ENCODE assay signal across 12 mouse cellular contexts in genomic region chr3:143947079-143947937, GRCm38 (mm10).
A peak's percentile ranks its signal among the peaks of the same experiment; 100 is the strongest.
DNase-seq lines count a peak whose midpoint lies in the region; ATAC-seq and TF ChIP-seq lines count a peak whose summit lies in the region.
"Had no signal": no experiment of that assay in that cellular context is flagged by ENCODE, and none has a peak within 500 bp of the region (broad histone marks: within the 10 kb centered on the region; RNA-seq: fewer than 3 reads in every experiment).

No protein-coding gene starts in this region.

- no peak overlapping the region for H3K9ac ChIP-seq in kidney, postnatal 0 days (ENCODE audit: low read depth, low read length)
- H3K9ac ChIP-seq in hindbrain, embryonic 13.5 days: no peak overlapping the region
- no peak overlapping the region for H3K9ac ChIP-seq in neural tube, embryonic 13.5 days
- H3K9ac ChIP-seq: liver, embryonic 15.5 days had no signal

- intact Hi-C loops in left cerebral cortex, adult 2 months (cut with DNase I): no loop called here

- WGBS in kidney, postnatal 0 days: 25% methylated on average over 11 of the region's 11 CpGs
- 24% methylated on average over 11 of the region's 11 CpGs for WGBS in hindbrain, embryonic 13.5 days
- WGBS in neural tube, embryonic 13.5 days: 7% methylated on average over 11 of the region's 11 CpGs

- H3K4me3 ChIP-seq in kidney, postnatal 0 days (replicated peaks; ENCODE audit: low read depth, low read length): no peak overlapping the region
- no peak overlapping the region for H3K4me3 ChIP-seq in hindbrain, embryonic 13.5 days
- H3K4me3 ChIP-seq in neural tube, embryonic 13.5 days: no peak overlapping the region
- H3K4me3 ChIP-seq in left cerebral cortex, adult 2 months: no peak overlapping the region
- H3K4me3 ChIP-seq: heart, embryonic 10.5 days; liver, embryonic 15.5 days had no signal

- H3K36me3 ChIP-seq in kidney, postnatal 0 days (ENCODE audit: insufficient read depth, low read length): no peaks in the 10 kb centered on the region
- H3K36me3 ChIP-seq in hindbrain, embryonic 13.5 days: no peaks in the 10 kb centered on the region
- no peaks in the 10 kb centered on the region for H3K36me3 ChIP-seq in neural tube, embryonic 13.5 days
- H3K36me3 ChIP-seq: heart, embryonic 10.5 days; liver, embryonic 15.5 days had no signal

- H3K4me2 ChIP-seq in kidney, postnatal 0 days (ENCODE audit: low read length): peak overlapping the region; percentile 25
- H3K4me2 ChIP-seq in hindbrain, embryonic 13.5 days: peak overlapping the region; percentile 38
- peak overlapping the region; percentile 33 for H3K4me2 ChIP-seq in neural tube, embryonic 13.5 days
- H3K4me2 ChIP-seq: liver, embryonic 15.5 days had no signal

- no peaks in the 10 kb centered on the region for H3K27me3 ChIP-seq in kidney, postnatal 0 days (ENCODE audit: insufficient read depth, low read length)
- 0 out of 2 replicates have a peak, but pooled peaks cover 4% of the 10 kb centered on the region for H3K27me3 ChIP-seq in hindbrain, embryonic 13.5 days
- H3K27me3 ChIP-seq in neural tube, embryonic 13.5 days: peaks cover 11% of the 10 kb centered on the region
- H3K27me3 ChIP-seq: liver, embryonic 15.5 days had no signal

- H3K4me1 ChIP-seq in kidney, postnatal 0 days (replicated peaks; ENCODE audit: insufficient read depth, low read length): no peaks in the 10 kb centered on the region
- peaks cover 10% of the 10 kb centered on the region for H3K4me1 ChIP-seq in hindbrain, embryonic 13.5 days (replicated peaks)
- H3K4me1 ChIP-seq in neural tube, embryonic 13.5 days (replicated peaks): peaks cover 30% of the 10 kb centered on the region
- H3K4me1 ChIP-seq: heart, embryonic 10.5 days; liver, embryonic 15.5 days had no signal

- peak; percentile 3 for DNase-seq in kidney, postnatal 0 days (ENCODE audit: low spot score)
- DNase-seq in kidney, adult 9 months: no peak
- peak; percentile 24 for DNase-seq in embryo, embryonic 9.5 days (ENCODE audit: extremely low spot score)
- DNase-seq in lung, postnatal 25 days (ENCODE audit: low spot score): no peak
- no peak for DNase-seq in c-Kit-positive CD71-positive TER-119-positive erythroid progenitor cells, embryonic 14.5 days (ENCODE audit: low spot score)
- DNase-seq in left cerebral cortex, adult 2 months (ENCODE audit: extremely low spot score in 1 of 2, low spot score in 2 of 2): no peak
- DNase-seq: kidney, adult 11 months; layer of hippocampus, postnatal 36 days had no signal

- H3K9me3 ChIP-seq in kidney, postnatal 0 days (replicated peaks; ENCODE audit: low read length): no peaks in the 10 kb centered on the region
- H3K9me3 ChIP-seq in hindbrain, embryonic 13.5 days: no peaks in the 10 kb centered on the region
- H3K9me3 ChIP-seq in neural tube, embryonic 13.5 days: no peaks in the 10 kb centered on the region
- H3K9me3 ChIP-seq: heart, embryonic 10.5 days; liver, embryonic 15.5 days had no signal

- no peak overlapping the region for H3K27ac ChIP-seq in kidney, postnatal 0 days
- no peak overlapping the region for H3K27ac ChIP-seq in hindbrain, embryonic 13.5 days
- H3K27ac ChIP-seq in neural tube, embryonic 13.5 days (replicated peaks): no peak overlapping the region
- H3K27ac ChIP-seq in left cerebral cortex, adult 2 months: no peak overlapping the region
- H3K27ac ChIP-seq: heart, embryonic 10.5 days; liver, embryonic 15.5 days had no signal

- ATAC-seq in kidney, postnatal 0 days (replicated peaks; ENCODE audit: low FRiP score, low read depth): no peak
- ATAC-seq in hindbrain, embryonic 13.5 days (ENCODE audit: low FRiP score): no peak
- ATAC-seq in neural tube, embryonic 13.5 days (ENCODE audit: low read depth): 0 out of 2 replicates have a peak, but pooled peaks have one; percentile 42

- TF ChIP-seq CTCF in kidney, postnatal 0 days (IDR thresholded peaks at IDR 0.05; ENCODE audit: low read depth): no peak
- no peak for TF ChIP-seq CTCF in left cerebral cortex, adult 2 months (IDR thresholded peaks at IDR 0.05)

Comparison
In these comparisons a context has a peak if more than half of its experiments do, and no peak if none do; other contexts are left out.
1. DNase-seq: peak in kidney, postnatal 0 days (single experiment) and embryo, embryonic 9.5 days (single experiment); none in kidney, adult 9 months (single experiment), lung, postnatal 25 days (single experiment), c-Kit-positive CD71-positive TER-119-positive erythroid progenitor cells, embryonic 14.5 days (single experiment) and left cerebral cortex, adult 2 months (0 of 2).
2. Peak in every context shown above with its lines, with median percentiles within 50 percentile points of each other: H3K4me2 ChIP-seq.